Mouse (Mus musculus) gastrocnemius, postnatal 36 days (tissue): ENCODE measurements around the gene Jun. TPM values are rescaled to one million over a fixed set of nuclear protein-coding genes. Genes with fewer than 3 reads are reported as not detected.

ENCODE experiments used
- DNase-seq, 2 experiments: peaks; one replicate each; pipeline ENCODE4 v3.0.0; 2022
- intact Hi-C: fragments of 180-260 bp; cut with DNase I; formaldehyde crosslinking; loops from one replicate; pipeline ENCODE4 v1.15.1; 2025
- total RNA-seq, 2 experiments: library from RNA; stranded (reverse); gene quantifications; 2 replicates each; pipeline ENCODE4 v1.2.3; 2021

Jun gene
- total RNA-seq, 2 experiments from 2014 or later = 66.8 to 95.2 TPM

- intact Hi-C loops = loop anchor here (5.0 kb wide), 1 partner anchor 76 kb away; no protein-coding TSS in a partner anchor
Measured at GRCm38 (mm10) chr4:95076279-95076678, 24.3 kb upstream of the Jun start.

GRCm38 (mm10) chr4:95075591-95076002, 23.6 kb upstream of the Jun start:
- intact Hi-C loops = loop anchor here (5.0 kb wide), 1 partner anchor 77 kb away; no protein-coding TSS in a partner anchor
- DNase-seq = no peak

More at GRCm38 (mm10) chr4:95076279-95076678, 24.3 kb upstream of the Jun start:
- no peak for DNase-seq

GRCm38 (mm10) chr4:95074319-95074718, 22.3 kb upstream of the Jun start:
- no peak for DNase-seq
- intact Hi-C loops = no loop called here

- DNase-seq = no peak
- intact Hi-C loops = no loop called here
Measured at GRCm38 (mm10) chr4:95073214-95073750, 21.3 kb upstream of the Jun start.

GRCm38 (mm10) chr4:95070407-95070806, 18.4 kb upstream of the Jun start:
- no peak for DNase-seq
- intact Hi-C loops = no loop called here

GRCm38 (mm10) chr4:95068045-95068948, 16.3 kb upstream of the Jun start:
- intact Hi-C loops = no loop called here
- no peak for DNase-seq

GRCm38 (mm10) chr4:95063609-95064210, 11.7 kb upstream of the Jun start:
- intact Hi-C loops = no loop called here
- DNase-seq = no peak

- intact Hi-C loops = no loop called here
- DNase-seq = no peak
Measured at GRCm38 (mm10) chr4:95062873-95063272, 10.9 kb upstream of the Jun start.

- no peak for DNase-seq
- intact Hi-C loops = no loop called here
Measured at GRCm38 (mm10) chr4:95057264-95057663, 5.2 kb upstream of the Jun start.

- DNase-seq = no peak
- intact Hi-C loops = no loop called here
Measured at GRCm38 (mm10) chr4:95055276-95055675, 3.3 kb upstream of the Jun start.

- intact Hi-C loops = loop anchor here (5.0 kb wide), 3 partner anchors 238 to 428 kb away; no protein-coding TSS in a partner anchor
- DNase-seq = no peak
Measured at GRCm38 (mm10) chr4:95054336-95054735, 2.3 kb upstream of the Jun start.

GRCm38 (mm10) chr4:95053791-95054117, 1.7 kb upstream of the Jun start:
- DNase-seq = peak; percentile 58 to 65
- intact Hi-C loops = loop anchor here (2.0 to 5.0 kb wide), 5 partner anchors 107 to 807 kb away; no protein-coding TSS in a partner anchor

GRCm38 (mm10) chr4:95053041-95053790, 1.2 kb upstream of the Jun start:
- intact Hi-C loops = loop anchor here (2.0 to 5.0 kb wide), 5 partner anchors 108 to 808 kb away; no protein-coding TSS in a partner anchor

GRCm38 (mm10) chr4:95051311-95051871, 631 bp downstream of the Jun start:
- peak; percentile 39 to 66 for DNase-seq
- intact Hi-C loops = loop anchor here (5.0 kb wide), 3 partner anchors 241 to 431 kb away; no protein-coding TSS in a partner anchor

More at GRCm38 (mm10) chr4:95053041-95053790, 1.2 kb upstream of the Jun start:
- peak; percentile 87 to 91 for DNase-seq

GRCm38 (mm10) chr4:95050518-95051278, 1.3 kb downstream of the Jun start:
- intact Hi-C loops = loop anchor here (5.0 kb wide), 3 partner anchors 242 to 432 kb away; no protein-coding TSS in a partner anchor
- peak; percentile 70 to 73 for DNase-seq

- peak; percentile 78 to 86 for DNase-seq
- intact Hi-C loops = loop anchor here (5.0 kb wide), 4 partner anchors 43 to 432 kb away; no protein-coding TSS in a partner anchor
Measured at GRCm38 (mm10) chr4:95049884-95050517, 2.0 kb downstream of the Jun start.

- intact Hi-C loops = loop anchor here (5.0 kb wide), 1 partner anchor 42 kb away; no protein-coding TSS in a partner anchor
- DNase-seq = no peak
Measured at GRCm38 (mm10) chr4:95049153-95049552, 2.9 kb downstream of the Jun start.

GRCm38 (mm10) chr4:95048731-95049100, 3.3 kb downstream of the Jun start:
- DNase-seq = no peak
- intact Hi-C loops = loop anchor here (5.0 kb wide), 1 partner anchor 41 kb away; no protein-coding TSS in a partner anchor
